Mouse (Mus musculus): ENCODE data around the gene Atp1b3.
"Not testable (repeated sequence)": the region's sequence is repeated elsewhere in the genome, so short reads cannot be mapped to it uniquely, and the experiment has no call there.

Gene Atp1b3

GRCm38 (mm10) chr9:96363581-96364140, 581 bp downstream of the Atp1b3 start:
- DNase-seq, result peak; percentile 81

GRCm38 (mm10) chr9:96360056-96360455, 4.2 kb downstream of the Atp1b3 start:
- DNase-seq, result no peak

DNA sequence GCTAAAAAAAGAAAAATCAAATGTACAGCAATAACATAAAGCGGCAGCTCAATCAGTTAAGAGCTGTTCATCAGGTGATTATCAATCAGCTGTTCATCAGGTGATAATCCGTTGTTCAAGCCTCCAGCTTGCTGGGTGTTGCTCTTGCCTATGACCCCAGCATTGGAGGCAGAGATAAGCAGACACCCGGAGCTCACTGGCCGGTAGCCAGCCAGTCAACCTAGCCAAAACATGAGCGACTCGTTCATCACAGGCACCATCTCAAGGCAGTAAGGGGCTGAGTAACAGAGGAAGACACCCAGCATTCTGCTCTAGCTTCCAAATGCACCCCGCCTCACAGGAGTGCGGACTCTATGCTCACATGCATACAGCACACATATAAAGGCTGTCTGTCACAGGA, 10.4 kb downstream of the Atp1b3 start:
- DNase-seq, result peak; percentile 44

GRCm38 (mm10) chr9:96353121-96353769, 11.0 kb downstream of the Atp1b3 start:
- no peak for DNase-seq

DNA sequence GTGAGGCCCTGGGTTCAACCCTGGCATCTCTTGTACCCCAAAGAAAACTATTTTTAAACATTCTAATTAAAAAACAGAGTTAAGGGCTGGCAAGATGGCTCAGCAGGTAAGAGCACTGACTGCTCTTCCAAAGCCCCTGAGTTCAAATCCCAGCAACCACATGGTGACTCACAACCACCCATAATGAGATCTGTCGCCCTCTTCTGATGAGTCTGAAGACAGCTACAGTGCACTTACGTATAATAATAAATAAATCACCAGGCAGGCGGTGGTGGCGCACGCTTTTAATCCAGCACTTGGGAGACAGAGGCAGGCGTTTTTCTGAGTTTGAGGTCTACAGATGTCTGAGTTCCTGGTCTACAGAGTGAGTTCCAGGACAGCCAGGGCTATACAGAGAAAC, 12.5 kb downstream of the Atp1b3 start:
- not testable (repeated sequence) for DNase-seq

GRCm38 (mm10) chr9:96350476-96350875, 13.8 kb downstream of the Atp1b3 start:
- no peak for DNase-seq

DNA sequence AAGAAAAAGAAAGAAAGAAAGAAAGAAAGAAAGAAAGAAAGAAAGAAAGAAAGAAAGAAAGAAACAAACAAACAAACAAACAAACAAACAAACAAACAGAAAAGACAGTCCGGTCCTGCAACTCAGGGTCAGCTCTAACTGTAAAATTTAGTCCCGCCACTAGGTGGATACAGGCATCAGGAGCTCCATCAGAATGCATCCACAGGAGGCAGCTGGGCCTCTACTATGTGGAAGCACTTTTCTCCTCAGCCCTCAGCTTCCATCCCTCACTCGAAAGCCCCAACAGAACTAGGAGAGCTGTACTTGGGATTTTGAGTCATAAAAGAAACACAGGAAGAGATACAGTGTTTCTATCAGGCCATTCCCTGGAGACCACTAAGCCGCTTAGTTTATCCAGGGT, 14.2 kb downstream of the Atp1b3 start:
- DNase-seq, result peak; percentile 92

GRCm38 (mm10) chr9:96348885-96349284, 15.4 kb downstream of the Atp1b3 start:
- DNase-seq, result no peak

- DNase-seq, result no peak
These were observed 18.5 kb downstream of the Atp1b3 start for GRCm38 (mm10) chr9:96345750-96346149.

GRCm38 (mm10) chr9:96331146-96331545, 33.1 kb downstream of the Atp1b3 start:
- DNase-seq, result no peak

GRCm38 (mm10) chr9:96328226-96328625, 36.0 kb downstream of the Atp1b3 start:
- no peak for DNase-seq

DNA sequence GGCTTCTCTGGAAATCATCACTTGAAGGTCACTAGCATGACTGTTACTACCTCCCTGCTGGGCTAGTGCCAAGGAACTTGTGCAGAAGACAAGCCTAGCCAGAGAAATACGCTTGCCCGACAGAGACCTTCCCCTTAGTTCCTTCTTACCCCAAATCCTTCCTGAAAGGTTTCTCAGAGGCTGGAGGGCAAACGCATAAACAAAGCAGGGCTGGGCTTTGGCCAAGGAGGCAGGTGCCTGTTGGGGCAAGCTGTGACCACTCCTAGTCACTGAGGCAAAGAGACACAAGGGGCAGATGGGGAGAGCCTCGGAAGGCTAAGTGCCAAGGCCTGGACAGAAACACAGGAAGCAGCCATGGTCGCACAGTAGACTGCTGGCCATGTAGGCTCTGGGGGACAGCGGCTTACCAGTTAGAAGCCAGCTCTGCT, 37.7 kb downstream of the Atp1b3 start:
- DNase-seq, result peak; percentile 31

GRCm38 (mm10) chr9:96324502-96324901, 39.7 kb downstream of the Atp1b3 start:
- no peak for DNase-seq

DNA sequence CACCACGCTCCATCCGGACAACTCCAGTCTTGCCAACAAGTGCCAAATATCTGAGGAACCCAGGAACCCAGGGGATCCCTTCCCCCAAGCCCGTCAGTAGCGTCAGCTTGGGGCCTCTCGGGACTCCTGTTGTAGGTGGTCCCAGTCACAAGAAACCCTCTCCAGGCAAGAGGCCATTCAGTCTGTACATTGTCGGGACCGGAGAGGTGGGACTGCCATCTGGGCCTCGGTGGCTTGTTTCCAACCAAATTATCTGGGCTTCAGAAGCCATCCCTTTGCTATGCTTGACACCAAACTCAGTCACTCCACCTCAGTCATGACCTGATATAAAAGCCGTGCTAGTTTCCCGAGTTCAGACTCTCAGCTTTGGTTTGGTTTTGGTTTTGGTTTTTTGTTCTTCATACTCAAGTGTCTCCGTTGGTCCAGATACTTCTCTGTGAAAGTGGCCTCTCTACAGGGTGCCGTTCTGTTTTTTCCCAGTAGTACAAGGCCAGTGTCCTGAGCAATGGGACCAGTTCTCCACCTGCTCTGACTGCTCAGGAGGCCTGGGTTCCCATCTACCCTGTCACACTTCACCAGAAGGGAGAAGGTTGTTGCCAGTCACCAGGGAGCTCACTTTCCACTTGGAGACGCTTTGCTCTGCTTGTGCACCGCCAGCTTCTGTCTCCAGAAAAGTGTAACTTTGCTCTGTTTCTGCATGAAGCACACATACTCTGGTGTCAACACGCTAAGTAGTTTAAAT, 41.7 kb downstream of the Atp1b3 start:
- DNase-seq, result no peak

DNA sequence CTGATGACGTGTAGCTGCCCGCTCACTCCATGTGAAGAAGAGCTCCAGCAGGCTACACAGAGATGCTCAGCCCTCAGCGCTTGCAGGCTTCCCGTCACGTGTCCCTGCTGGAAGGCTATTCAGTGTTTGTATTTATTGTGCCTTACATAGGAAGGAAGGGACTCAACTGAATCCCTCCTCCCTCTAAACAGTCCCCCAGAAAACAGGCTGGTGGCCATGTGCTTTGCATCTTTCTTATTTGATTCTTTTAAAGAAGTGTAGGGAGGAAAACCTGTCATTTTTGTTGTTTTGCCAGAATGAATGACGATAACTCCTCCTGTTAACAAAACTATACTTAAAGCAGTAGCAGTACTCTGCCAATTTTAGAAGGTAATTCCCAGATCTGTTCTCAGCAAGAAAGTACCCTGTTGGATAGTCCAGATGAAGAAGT, 43.7 kb downstream of the Atp1b3 start:
- DNase-seq, result peak; percentile 48

- DNase-seq, result no peak
These were observed 44.9 kb downstream of the Atp1b3 start for GRCm38 (mm10) chr9:96319333-96319732.

- DNase-seq, result no peak
These were observed 52.2 kb downstream of the Atp1b3 start for GRCm38 (mm10) chr9:96312074-96312473.

- DNase-seq, result no peak
These were observed 55.4 kb downstream of the Atp1b3 start for GRCm38 (mm10) chr9:96308816-96309215.

DNA sequence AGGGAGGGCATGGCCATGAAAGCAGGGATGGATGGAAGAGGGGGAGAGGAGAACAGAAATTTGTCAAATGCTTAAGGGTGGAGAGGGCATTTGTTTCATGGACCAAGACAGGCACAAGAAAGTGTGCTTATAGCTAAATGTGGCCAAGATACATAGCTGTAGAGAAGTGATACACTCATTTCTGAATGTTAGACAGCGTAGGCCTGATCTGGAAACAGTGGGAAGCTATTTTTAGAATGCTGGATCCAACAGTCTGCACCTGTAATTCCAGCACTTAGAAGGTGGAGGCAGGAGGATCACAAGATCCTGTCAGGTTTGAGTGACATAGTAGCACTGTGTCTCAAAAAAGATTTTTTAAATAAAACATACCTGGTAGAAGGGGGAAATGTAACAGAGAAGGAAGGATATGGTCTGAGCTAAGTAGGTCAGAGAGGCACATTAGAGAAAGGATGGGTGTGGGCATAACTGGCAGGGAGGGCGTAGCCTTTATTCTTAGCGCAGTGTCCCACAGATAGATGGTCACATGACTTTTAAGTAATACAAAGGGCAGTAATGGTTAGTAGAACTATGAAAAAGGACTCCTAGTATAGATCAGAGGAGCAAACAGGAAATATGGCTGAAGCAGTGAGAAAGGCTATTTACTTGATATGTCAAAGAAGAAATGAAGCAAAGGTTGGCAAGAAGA, 64.8 kb downstream of the Atp1b3 start:
- no peak for DNase-seq

DNA sequence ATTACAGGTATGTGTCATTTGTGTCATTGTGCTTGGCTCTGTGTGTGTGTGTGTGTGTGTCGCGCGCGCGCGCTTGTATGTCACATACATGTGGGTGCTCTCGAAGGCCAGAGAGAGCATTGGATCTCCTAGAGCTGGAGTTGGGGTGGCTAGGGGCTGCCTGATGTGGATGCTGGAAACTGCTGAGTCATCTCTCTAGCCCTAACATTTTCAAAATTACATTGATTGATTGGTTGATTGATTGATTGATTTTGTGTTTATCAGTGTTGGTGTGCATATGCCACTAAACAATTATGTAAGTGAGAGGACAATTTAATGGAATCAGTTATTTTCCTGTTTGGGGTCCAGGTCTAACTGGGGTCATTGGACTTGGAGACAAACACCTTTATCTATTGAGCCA, 72.1 kb downstream of the Atp1b3 start:
- no peak for DNase-seq

DNA sequence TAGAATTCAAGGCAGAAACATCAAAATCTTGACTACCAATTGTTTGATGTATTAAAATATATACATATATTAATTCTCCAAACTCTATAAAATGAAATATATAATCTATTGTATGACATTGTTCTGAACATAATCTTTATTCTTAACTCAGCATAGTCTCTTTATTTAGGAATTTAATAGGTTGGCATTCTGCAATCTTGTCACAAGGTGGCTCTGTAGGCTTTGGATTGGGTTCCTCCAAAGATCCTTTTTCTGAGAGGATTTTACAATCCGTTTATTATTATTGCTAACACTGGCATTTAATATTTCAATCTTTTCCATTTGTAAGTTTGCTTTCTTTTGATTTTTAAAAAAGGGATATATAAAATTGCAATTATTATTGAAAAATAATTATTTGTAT, 79.3 kb downstream of the Atp1b3 start:
- peak; percentile 19 for DNase-seq
